Mouse (Mus musculus) megakaryocyte, embryonic 14.5 days (primary cell): ENCODE measurements around the gene Lrmda.

Experiments
- FLI1 ChIP-seq: IDR thresholded peaks from 2 replicates; pipeline ENCODE4 v1.6.1; 2012; ENCODE audit warnings: low read length, inconsistent platforms, mixed read lengths
- GATA1 ChIP-seq: IDR thresholded peaks from 3 replicates; pipeline ENCODE4 v1.6.1; 2012; ENCODE audit warnings: mixed read lengths, low read length, inconsistent platforms, borderline replicate concordance

- TF ChIP-seq FLI1: no peak
- TF ChIP-seq GATA1: no peak
These were observed 967.2 kb downstream of the Lrmda start for GRCm38 (mm10) chr14:22986736-22987135.
